Mouse (Mus musculus) forebrain, embryonic 16.5 days (tissue): ENCODE results near the gene Soat1. TPM values are rescaled to one million over a fixed set of nuclear protein-coding genes. Genes with fewer than 3 reads are reported as not detected.

ENCODE experiments used
- ATAC-seq: fragments of 200-750 bp; cut with Nextera tagmentation; 2 replicates; pipeline ENCODE4 v1.8.0; 2017; ENCODE audit warnings: mild to moderate bottlenecking, moderate library complexity
- H3K27ac ChIP-seq: fragments of 300-500 bp; sonication (generic); 2 replicates; pipeline ENCODE4 v1.5.1; 2014; ENCODE audit warnings: low read length, control low read depth
- H3K27me3 ChIP-seq: fragments of 300-500 bp; sonication (generic); replicated peaks from 2 replicates; pipeline ENCODE4 v1.6.1; 2014; ENCODE audit warnings: low read length; ENCODE audit not compliant: control insufficient read depth, insufficient read depth
- H3K36me3 ChIP-seq: fragments of 300-500 bp; sonication (generic); 2 replicates; pipeline ENCODE4 v1.6.1; 2014; ENCODE audit not compliant: control insufficient read depth, insufficient read depth
- H3K4me1 ChIP-seq: fragments of 300-500 bp; sonication (generic); replicated peaks from 2 replicates; pipeline ENCODE4 v1.6.1; 2014; ENCODE audit warnings: low read length; ENCODE audit not compliant: control insufficient read depth, insufficient read depth
- H3K4me2 ChIP-seq: fragments of 300-500 bp; sonication (generic); 2 replicates; pipeline ENCODE4 v1.6.1; 2014; ENCODE audit warnings: mild to moderate bottlenecking, low read length, control low read depth
- H3K4me3 ChIP-seq: fragments of 300-500 bp; sonication (generic); replicated peaks from 2 replicates; pipeline ENCODE4 v1.5.1; 2014; ENCODE audit warnings: mild to moderate bottlenecking, low read length, control low read depth
- H3K9ac ChIP-seq: fragments of 300-500 bp; sonication (generic); replicated peaks from 2 replicates; pipeline ENCODE4 v1.6.1; 2014; ENCODE audit warnings: low read depth, low read length, control low read depth
- H3K9me3 ChIP-seq: fragments of 300-500 bp; sonication (generic); 2 replicates; pipeline ENCODE4 v1.6.1; 2016; ENCODE audit warnings: low read length; ENCODE audit not compliant: control insufficient read depth
- WGBS: fragments of 180-500 bp; shearing (Covaris S2); extraction: QIAGEN DNeasy Blood & Tissue Kit; methylation state at CpG from one replicate; pipeline ENCODE4 v1.1.7; 2014; 5-methylcytosine and 5-hydroxymethylcytosine counted together
- polyA plus RNA-seq: library from polyadenylated mRNA; unstranded; fragments of >200 nt; fragmentation: Nextera tagmentation; extraction: Ambion mirVana; gene quantifications from 2 replicates; pipeline ENCODE4 v1.2.1, GENCODE M21; 2015

Soat1 gene
- polyA plus RNA-seq, 1 experiment from 2014 or later, result 10.1 TPM

- 85% methylated on average over 4 of the region's 4 CpGs for WGBS
- ATAC-seq, result no peak
Observed at GRCm38 (mm10) chr1:156491226-156491796, 17.2 kb upstream of the Soat1 start.

GRCm38 (mm10) chr1:156488031-156488430, 13.9 kb upstream of the Soat1 start:
- no peak for ATAC-seq
- H3K27me3 ChIP-seq, result no peaks in the 10 kb centered on the region
- WGBS, result 79% methylated on average over 5 of the region's 5 CpGs

More at GRCm38 (mm10) chr1:156491226-156491796, 17.2 kb upstream of the Soat1 start:
- Histone ChIP-seq H3K4me3 (no peak overlapping the region), H3K36me3 (no peaks in the 10 kb centered on the region), H3K9me3 (no peaks in the 10 kb centered on the region), H3K27me3 (no peaks in the 10 kb centered on the region), H3K4me2 (no peak overlapping the region), H3K27ac (no peak overlapping the region), H3K9ac (no peak overlapping the region), H3K4me1 (no peaks in the 10 kb centered on the region)

GRCm38 (mm10) chr1:156487498-156487897, 13.4 kb upstream of the Soat1 start:
- H3K27me3 ChIP-seq, result no peaks in the 10 kb centered on the region
- H3K4me1 ChIP-seq, result no peaks in the 10 kb centered on the region
- WGBS, result 97% methylated on average over 7 of the region's 7 CpGs
- H3K9me3 ChIP-seq, result no peaks in the 10 kb centered on the region
- no peak for ATAC-seq
- H3K4me3 ChIP-seq, result no peak overlapping the region
- no peaks in the 10 kb centered on the region for H3K36me3 ChIP-seq
- no peak overlapping the region for H3K27ac ChIP-seq
- H3K9ac ChIP-seq, result no peak overlapping the region
- no peak overlapping the region for H3K4me2 ChIP-seq

More at GRCm38 (mm10) chr1:156488031-156488430, 13.9 kb upstream of the Soat1 start:
- Histone ChIP-seq H3K36me3 (no peaks in the 10 kb centered on the region), H3K4me1 (no peaks in the 10 kb centered on the region), H3K4me3 (no peak overlapping the region), H3K4me2 (no peak overlapping the region), H3K9ac (no peak overlapping the region), H3K9me3 (no peaks in the 10 kb centered on the region), H3K27ac (no peak overlapping the region)

DNA sequence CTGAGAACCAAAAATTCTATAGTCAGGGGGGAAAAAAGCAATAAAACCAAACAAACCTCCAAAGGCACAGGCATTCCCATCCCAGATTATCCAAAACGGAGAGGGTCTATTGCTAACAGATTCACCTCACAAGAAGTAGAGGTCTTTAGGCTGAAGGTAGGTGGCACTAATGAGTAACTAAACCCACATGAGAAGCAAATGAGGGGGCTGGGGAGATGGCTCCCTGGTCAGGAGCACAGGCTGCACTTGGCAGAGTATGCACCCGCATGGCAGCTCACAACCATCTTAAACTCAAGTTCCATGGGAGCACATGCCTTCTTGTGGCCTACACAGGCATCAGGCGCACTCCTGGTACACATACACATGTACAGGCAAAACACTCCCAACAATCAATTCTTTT, 7.7 kb upstream of the Soat1 start:
- 82% methylated on average over 3 of the region's 3 CpGs for WGBS
- no peak overlapping the region for H3K9ac ChIP-seq
- H3K9me3 ChIP-seq, result no peaks in the 10 kb centered on the region
- no peak overlapping the region for H3K27ac ChIP-seq
- H3K36me3 ChIP-seq, result no peaks in the 10 kb centered on the region
- ATAC-seq, result no peak
- H3K27me3 ChIP-seq, result no peaks in the 10 kb centered on the region
- H3K4me3 ChIP-seq, result no peak overlapping the region
- H3K4me1 ChIP-seq, result no peaks in the 10 kb centered on the region
- no peak overlapping the region for H3K4me2 ChIP-seq

DNA sequence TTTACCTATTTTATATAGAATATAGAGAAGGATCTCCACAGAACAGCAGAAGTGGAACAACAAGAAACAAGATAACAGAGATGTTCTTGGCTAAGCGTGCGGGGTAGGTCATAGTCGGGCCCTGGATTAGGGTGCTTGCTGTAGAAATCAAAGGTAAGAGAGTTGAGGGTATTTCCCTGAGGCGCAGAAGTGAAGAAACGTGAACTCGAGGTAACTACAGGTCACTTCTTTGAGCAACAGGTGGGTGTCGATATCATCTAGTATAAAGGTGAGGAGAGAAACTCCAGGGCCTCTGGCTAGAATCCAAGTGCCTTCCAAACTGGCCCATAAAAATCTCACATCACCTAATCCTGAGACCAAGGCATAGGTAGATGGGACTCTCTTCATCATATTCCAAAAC, 2.4 kb upstream of the Soat1 start:
- H3K27me3 ChIP-seq, result no peaks in the 10 kb centered on the region
- peaks cover 8% of the 10 kb centered on the region for H3K4me1 ChIP-seq
- ATAC-seq, result no peak
- H3K36me3 ChIP-seq, result no peaks in the 10 kb centered on the region
- no peak overlapping the region for H3K4me2 ChIP-seq
- 36% methylated on average over 7 of the region's 7 CpGs for WGBS
- H3K9ac ChIP-seq, result no peak overlapping the region
- no peaks in the 10 kb centered on the region for H3K9me3 ChIP-seq
- no peak overlapping the region for H3K27ac ChIP-seq
- H3K4me3 ChIP-seq, result no peak overlapping the region

DNA sequence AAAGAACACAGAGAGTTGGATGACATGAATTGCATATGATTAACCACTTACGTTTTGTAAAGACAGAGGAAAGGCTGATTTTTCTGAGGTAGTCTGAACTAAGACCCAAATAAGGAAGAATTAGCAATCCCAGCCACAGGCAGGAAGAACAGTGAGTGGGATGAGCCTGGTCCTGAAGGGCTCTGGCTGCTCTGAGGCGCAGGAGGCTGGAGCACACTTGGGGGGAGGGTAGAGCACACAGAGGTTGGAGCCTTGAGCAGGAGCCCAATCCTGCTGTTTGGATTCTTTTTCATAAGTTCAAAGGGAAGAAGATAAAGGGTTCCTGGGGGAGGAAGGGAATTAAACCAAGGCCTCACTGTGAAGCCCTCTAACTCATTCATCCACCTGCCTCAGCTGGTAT, 1.9 kb upstream of the Soat1 start:
- WGBS, result 20% methylated on average over 2 of the region's 2 CpGs
- ATAC-seq, result no peak
- H3K9me3 ChIP-seq, result no peaks in the 10 kb centered on the region
- no peaks in the 10 kb centered on the region for H3K27me3 ChIP-seq
- no peak overlapping the region for H3K9ac ChIP-seq
- peaks cover 8% of the 10 kb centered on the region for H3K4me1 ChIP-seq
- H3K4me2 ChIP-seq, result no peak overlapping the region
- H3K27ac ChIP-seq, result no peak overlapping the region
- H3K4me3 ChIP-seq, result no peak overlapping the region
- H3K36me3 ChIP-seq, result no peaks in the 10 kb centered on the region

GRCm38 (mm10) chr1:156474854-156475253, 723 bp upstream of the Soat1 start:
- Histone ChIP-seq H3K4me1 (peaks cover 8% of the 10 kb centered on the region), H3K36me3 (no peaks in the 10 kb centered on the region), H3K4me2 (no peak overlapping the region), H3K9ac (no peak overlapping the region), H3K4me3 (no peak overlapping the region), H3K27ac (no peak overlapping the region), H3K9me3 (no peaks in the 10 kb centered on the region), H3K27me3 (no peaks in the 10 kb centered on the region)
- no peak for ATAC-seq
- WGBS, result 22% methylated on average over 3 of the region's 3 CpGs

GRCm38 (mm10) chr1:156473003-156473402, 1.1 kb downstream of the Soat1 start:
- peaks cover 8% of the 10 kb centered on the region for H3K4me1 ChIP-seq
- peak; percentile 24; the same call in 1 of the 2 replicates for ATAC-seq
- H3K27me3 ChIP-seq, result no peaks in the 10 kb centered on the region
- peak overlapping the region; percentile 77 for H3K4me2 ChIP-seq
- H3K36me3 ChIP-seq, result no peaks in the 10 kb centered on the region
- 0 out of 2 replicates have a peak overlapping the region, but pooled peaks have one; percentile 18 for H3K9ac ChIP-seq
- H3K9me3 ChIP-seq, result peaks cover 6% of the 10 kb centered on the region; the same call in 1 of the 2 replicates
- H3K27ac ChIP-seq, result no peak overlapping the region
- WGBS, result 4% methylated on average over 11 of the region's 11 CpGs
- H3K4me3 ChIP-seq, result peak overlapping the region; percentile 29

DNA sequence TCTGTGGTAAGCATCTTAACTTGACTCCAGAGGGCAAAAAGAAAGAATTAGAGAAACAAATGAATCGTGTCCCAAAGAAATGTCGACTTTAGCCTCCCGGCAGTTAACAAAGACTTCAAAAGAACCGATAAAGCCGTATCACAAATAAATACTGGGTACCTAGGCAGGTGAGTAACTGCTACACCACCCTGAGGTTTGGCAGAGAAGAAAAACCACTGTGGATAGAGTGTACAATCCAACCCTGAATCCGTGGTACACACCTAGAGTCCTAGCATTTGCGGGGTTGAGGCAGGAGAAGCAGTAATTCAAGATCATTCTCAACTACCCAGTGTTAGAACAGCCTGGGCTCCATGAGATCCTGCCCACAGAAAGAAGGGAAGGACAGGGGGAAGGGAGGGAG, 2.2 kb downstream of the Soat1 start:
- Histone ChIP-seq H3K36me3 (no peaks in the 10 kb centered on the region), H3K9ac (no peak overlapping the region), H3K4me1 (peaks cover 8% of the 10 kb centered on the region), H3K27ac (no peak overlapping the region), H3K4me3 (no peak overlapping the region), H3K27me3 (no peaks in the 10 kb centered on the region), H3K4me2 (no peak overlapping the region), H3K9me3 (peaks cover 6% of the 10 kb centered on the region; the same call in 1 of the 2 replicates)
- no peak for ATAC-seq
- 94% methylated on average over 7 of the region's 7 CpGs for WGBS

GRCm38 (mm10) chr1:156471071-156471470, 3.1 kb downstream of the Soat1 start:
- Histone ChIP-seq H3K9me3 (peaks cover 6% of the 10 kb centered on the region; the same call in 1 of the 2 replicates), H3K36me3 (0 out of 2 replicates have a peak, but pooled peaks cover 6% of the 10 kb centered on the region), H3K4me1 (peaks cover 8% of the 10 kb centered on the region), H3K27ac (no peak overlapping the region), H3K27me3 (no peaks in the 10 kb centered on the region), H3K9ac (no peak overlapping the region), H3K4me3 (no peak overlapping the region), H3K4me2 (no peak overlapping the region)
- 96% methylated on average over 3 of the region's 3 CpGs for WGBS
- ATAC-seq, result no peak
